Mouse (Mus musculus) stomach, postnatal 0 days (tissue): ENCODE measurements around the gene Pate4. TPM values are rescaled to one million over a fixed set of nuclear protein-coding genes. Genes with fewer than 3 reads are reported as not detected.

ENCODE experiments used
- ATAC-seq: fragments of 200-750 bp; cut with Nextera tagmentation; 2 replicates; pipeline ENCODE4 v1.8.0; 2017; ENCODE audit not compliant: low FRiP score, low TSS enrichment
- DNase-seq: peaks from one replicate; pipeline ENCODE4 v3.0.0-alpha.2; 2016; ENCODE audit warnings: low spot score
- H3K27ac ChIP-seq: fragments of 300-500 bp; sonication (generic); replicated peaks from 2 replicates; pipeline ENCODE4 v1.5.1; 2014; ENCODE audit warnings: mild to moderate bottlenecking, control low read depth
- H3K27me3 ChIP-seq: fragments of 300-500 bp; sonication (generic); 2 replicates; pipeline ENCODE4 v1.6.1; 2014; ENCODE audit warnings: low read length; ENCODE audit not compliant: control insufficient read depth, insufficient read depth
- H3K36me3 ChIP-seq: fragments of 300-500 bp; sonication (generic); 2 replicates; pipeline ENCODE4 v1.6.1; 2014; ENCODE audit warnings: low read length, mixed read lengths; ENCODE audit not compliant: control insufficient read depth, insufficient read depth
- H3K4me1 ChIP-seq: fragments of 300-500 bp; sonication (generic); replicated peaks from 2 replicates; pipeline ENCODE4 v1.6.1; 2014; ENCODE audit warnings: antibody characterized with exemption; ENCODE audit not compliant: control insufficient read depth, insufficient read depth
- H3K4me2 ChIP-seq: fragments of 300-500 bp; sonication (generic); replicated peaks from 2 replicates; pipeline ENCODE4 v1.6.1; 2014; ENCODE audit warnings: low read depth, mild to moderate bottlenecking, control low read depth, moderate library complexity
- H3K4me3 ChIP-seq: fragments of 300-500 bp; sonication (generic); 2 replicates; pipeline ENCODE4 v1.5.1; 2014; ENCODE audit warnings: low read depth, low read length, control low read depth
- H3K9ac ChIP-seq: fragments of 300-500 bp; sonication (generic); 2 replicates; pipeline ENCODE4 v1.6.1; 2014; ENCODE audit warnings: mild to moderate bottlenecking, low read length, control low read depth, mixed read lengths
- H3K9me3 ChIP-seq: fragments of 300-500 bp; sonication (generic); 2 replicates; pipeline ENCODE4 v1.6.1; 2016; ENCODE audit warnings: low read length; ENCODE audit not compliant: control insufficient read depth
- CTCF ChIP-seq: IDR thresholded peaks from 2 replicates; pipeline ENCODE4 v1.5.1; 2016; ENCODE audit warnings: antibody characterized with exemption, low read depth, mild to moderate bottlenecking, moderate library complexity
- EP300 ChIP-seq: optimal IDR thresholded peaks from 2 replicates; pipeline ENCODE3; 2016; ENCODE audit warnings: antibody characterized with exemption
- WGBS: fragments of 180-500 bp; shearing (Covaris S2); extraction: QIAGEN DNeasy Blood & Tissue Kit; methylation state at CpG from one replicate; pipeline ENCODE4 v1.1.7; 2014; 5-methylcytosine and 5-hydroxymethylcytosine counted together
- polyA plus RNA-seq: library from polyadenylated mRNA; unstranded; fragments of >200 nt; fragmentation: Nextera tagmentation; extraction: Ambion mirVana; gene quantifications from 2 replicates; pipeline ENCODE4 v1.2.1, GENCODE M21; 2015

The Pate4 gene
- polyA plus RNA-seq, 1 experiment from 2014 or later: not detected

DNA sequence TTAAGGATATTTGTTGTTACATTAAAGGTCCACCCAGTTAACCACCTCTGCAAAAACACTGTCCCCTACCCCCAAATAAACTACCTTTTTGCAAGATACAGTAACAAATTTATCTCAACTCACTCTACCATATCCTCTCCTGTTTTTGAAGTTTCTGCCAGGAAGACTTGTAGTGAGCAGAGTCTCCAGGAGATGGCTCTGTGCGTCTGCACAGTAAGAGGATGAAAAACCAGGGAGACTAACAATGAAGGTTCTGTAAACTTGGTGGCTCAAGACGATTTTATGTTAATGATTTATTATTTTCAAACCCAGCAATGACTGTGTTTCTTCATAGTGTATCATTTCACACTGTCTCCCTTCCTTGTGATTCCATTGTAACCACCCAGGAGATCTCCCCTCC is 18.8 kb downstream of the Pate4 start:
- Histone ChIP-seq H3K4me1 (no peaks in the 10 kb centered on the region), H3K9me3 (no peaks in the 10 kb centered on the region), H3K27ac (no peak overlapping the region), H3K4me3 (no peak overlapping the region), H3K36me3 (no peaks in the 10 kb centered on the region), H3K9ac (no peak overlapping the region), H3K4me2 (no peak overlapping the region), H3K27me3 (no peaks in the 10 kb centered on the region)
- WGBS: 5% methylated on average over 2 of the region's 2 CpGs
- TF ChIP-seq EP300 (no peak), CTCF (peak; percentile 75)
- DNase-seq: no peak
- ATAC-seq: no peak

DNA sequence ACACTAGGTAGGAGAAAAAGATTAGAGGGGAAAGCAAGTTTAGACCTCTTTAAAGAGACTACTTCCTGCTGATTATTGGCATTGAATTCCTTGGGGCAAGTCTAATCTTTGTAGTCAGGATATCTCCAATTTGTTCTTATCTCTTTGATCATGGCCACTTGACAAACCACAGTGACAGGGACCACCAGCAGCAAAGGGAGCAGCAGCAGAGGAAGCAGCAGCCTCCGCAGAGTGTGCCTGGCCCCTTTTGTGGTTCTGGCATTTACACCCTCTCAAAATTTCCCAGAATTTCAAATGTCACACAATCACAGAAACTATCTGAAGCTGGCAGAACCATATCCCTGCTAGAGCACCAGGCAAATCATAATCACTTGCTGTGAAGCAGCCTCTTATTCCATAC is 24.1 kb downstream of the Pate4 start:
- Histone ChIP-seq H3K4me2 (no peak overlapping the region), H3K9ac (no peak overlapping the region), H3K27me3 (no peaks in the 10 kb centered on the region), H3K27ac (no peak overlapping the region), H3K9me3 (no peaks in the 10 kb centered on the region), H3K36me3 (no peaks in the 10 kb centered on the region), H3K4me3 (no peak overlapping the region), H3K4me1 (no peaks in the 10 kb centered on the region)
- 55% methylated on average over 1 of the region's 1 CpGs for WGBS
- TF ChIP-seq CTCF: no peak
- no peak for TF ChIP-seq EP300
- ATAC-seq (no peak), DNase-seq (no peak)

DNA sequence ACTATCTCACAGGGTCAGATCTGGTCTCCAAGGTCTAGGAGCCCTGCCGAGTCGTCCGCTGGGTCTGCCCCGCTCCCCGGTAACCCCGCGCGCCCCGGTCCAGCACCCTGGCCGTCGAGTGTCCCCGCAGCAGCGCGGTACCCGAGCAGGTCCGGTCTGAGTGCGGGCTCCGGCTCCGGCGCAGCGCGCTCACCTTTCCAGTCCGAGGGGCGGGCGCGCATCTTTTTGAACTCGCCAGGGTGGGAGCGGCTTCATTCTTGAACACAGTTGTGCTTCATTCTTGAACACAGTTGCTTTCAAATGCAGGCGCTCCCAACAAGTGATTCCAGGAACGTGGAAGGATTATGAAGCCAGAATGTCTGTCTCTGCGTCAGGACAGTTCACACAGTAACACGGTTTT is 37.3 kb downstream of the Pate4 start:
- ATAC-seq: no peak
- 3% methylated on average over 32 of the region's 32 CpGs for WGBS
- H3K27me3 ChIP-seq: no peaks in the 10 kb centered on the region

DNA sequence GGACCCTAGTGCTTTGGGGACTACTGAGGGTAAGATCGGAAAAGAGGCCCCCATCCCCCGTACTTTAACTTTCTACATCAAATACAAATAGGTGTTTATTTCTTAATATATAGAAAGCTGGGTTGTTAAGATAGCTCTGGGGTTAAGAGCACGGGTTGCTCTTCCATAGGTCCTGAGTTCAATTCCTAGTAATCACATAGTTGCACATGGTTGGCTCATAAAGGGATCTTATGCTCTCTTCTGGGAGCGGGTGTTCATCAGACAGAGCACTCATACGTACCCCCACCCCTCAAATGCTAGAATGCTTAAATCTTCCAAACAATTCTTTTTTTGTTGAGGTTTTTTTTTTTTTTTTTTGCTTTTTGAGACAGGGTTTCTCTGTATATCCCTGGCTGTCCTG is 41.1 kb downstream of the Pate4 start:
- 14% methylated on average over 5 of the region's 5 CpGs for WGBS
- ATAC-seq (no peak), DNase-seq (no peak)
- no peak for TF ChIP-seq EP300
- no peak for TF ChIP-seq CTCF
- H3K9ac ChIP-seq: no peak overlapping the region
- peak overlapping the region; percentile 80 for H3K4me3 ChIP-seq
- H3K4me1 ChIP-seq: no peaks in the 10 kb centered on the region
- H3K27ac ChIP-seq: no peak overlapping the region
- no peaks in the 10 kb centered on the region for H3K9me3 ChIP-seq
- H3K36me3 ChIP-seq: no peaks in the 10 kb centered on the region
- H3K4me2 ChIP-seq: peak overlapping the region; percentile 90
- H3K27me3 ChIP-seq: no peaks in the 10 kb centered on the region

More for the DNA sequence above, 37.3 kb downstream of the Pate4 start:
- Histone ChIP-seq H3K9me3 (no peaks in the 10 kb centered on the region), H3K27ac (no peak overlapping the region), H3K4me1 (no peaks in the 10 kb centered on the region), H3K36me3 (no peaks in the 10 kb centered on the region), H3K9ac (0 out of 2 replicates have a peak overlapping the region, but pooled peaks have one; percentile 31), H3K4me3 (no peak overlapping the region), H3K4me2 (no peak overlapping the region)
- TF ChIP-seq EP300 (no peak), CTCF (no peak)
- no peak for DNase-seq

DNA sequence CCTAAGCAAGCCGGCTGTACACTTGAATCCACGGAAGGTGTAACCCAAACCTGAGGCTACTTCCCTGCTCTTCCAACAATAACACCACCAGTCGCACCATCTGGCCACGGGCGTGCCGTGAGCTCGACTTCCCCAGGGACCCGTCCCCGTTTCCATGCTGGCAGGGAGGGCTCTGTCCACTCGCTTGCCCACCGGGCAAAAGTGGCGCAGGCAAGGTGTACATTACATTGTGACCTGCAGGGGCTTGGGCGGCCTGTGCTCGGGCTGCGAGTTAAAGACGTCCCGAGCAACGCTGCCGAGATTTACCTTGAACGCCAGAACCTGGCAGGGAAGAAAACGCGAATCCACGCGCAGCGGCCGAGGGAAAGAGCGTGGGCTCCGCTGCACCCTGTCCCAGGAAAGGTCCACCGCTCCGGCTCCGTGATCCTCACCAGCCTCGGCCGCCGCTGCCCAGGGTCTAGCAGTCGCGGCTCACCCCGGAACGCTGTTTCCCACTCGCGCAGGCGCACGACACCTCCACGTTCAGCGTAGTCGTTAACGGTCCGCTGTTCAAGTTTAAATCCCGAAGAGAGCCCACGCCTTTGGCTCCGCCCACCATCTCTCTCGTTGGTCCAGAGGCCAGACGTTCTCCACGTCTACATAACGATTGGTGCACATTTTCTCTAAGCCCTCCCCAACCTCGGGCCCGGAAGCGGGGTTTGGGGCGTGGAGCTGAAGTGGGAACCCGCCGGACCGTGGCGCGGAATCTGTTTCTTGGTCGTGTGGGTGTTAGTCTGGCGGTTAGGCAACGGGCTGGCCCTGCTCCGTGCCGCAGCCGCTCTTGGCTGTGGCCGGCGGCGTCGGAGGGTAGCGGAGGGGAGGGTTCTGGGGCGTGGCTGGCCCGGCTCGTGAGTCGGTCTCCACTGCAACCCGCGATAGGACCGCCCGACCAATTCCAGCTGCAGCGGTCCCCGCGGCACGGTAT is 41.9 kb downstream of the Pate4 start, which contains the start of the genes Pate2 and Hyls1:
Gene Pate2 (plus strand): TSS at position 714 of the 964 bp plus-strand sequence.
Gene Hyls1 (minus strand): TSS at position 828 of the 964 bp plus-strand sequence.
- H3K9me3 ChIP-seq: no peaks in the 10 kb centered on the region
- peak within 1 kb of the TSS; percentile 80 for H3K4me3 ChIP-seq
- ATAC-seq: peak; percentile 99
- H3K4me2 ChIP-seq: peak within 1 kb of the TSS; percentile 90
- peak; percentile 94 for DNase-seq
- WGBS: under 1% methylated on average over 86 of the region's 86 CpGs
- no peaks in the 10 kb centered on the region for H3K36me3 ChIP-seq
- H3K27me3 ChIP-seq: no peaks in the 10 kb centered on the region
- peak within 1 kb of the TSS; percentile 76 for H3K27ac ChIP-seq
- H3K4me1 ChIP-seq: no peaks in the 10 kb centered on the region
- H3K9ac ChIP-seq: peak within 1 kb of the TSS; percentile 73
- TF ChIP-seq CTCF: peak; percentile 47
- TF ChIP-seq EP300: no peak

DNA sequence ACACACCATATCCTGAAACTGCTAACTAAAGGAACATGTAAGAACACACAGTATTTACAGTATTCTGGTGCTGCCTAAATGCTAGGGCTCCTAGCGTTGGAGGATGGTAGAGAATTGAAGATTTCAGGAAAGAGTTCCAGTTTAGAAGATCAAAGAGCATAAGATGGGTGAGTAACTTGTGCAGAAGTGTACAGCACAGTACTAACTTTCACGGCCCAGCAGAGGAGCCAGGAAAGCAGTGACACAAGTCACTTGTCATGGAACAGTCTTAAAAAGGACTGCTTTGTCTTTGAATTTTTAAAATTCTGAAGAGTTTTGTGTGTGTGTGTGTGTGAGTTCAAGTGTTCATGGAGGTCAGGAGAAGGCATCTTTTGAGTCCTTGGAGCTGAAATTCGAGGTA is 43.7 kb downstream of the Pate4 start:
- TF ChIP-seq CTCF: no peak
- no peak for TF ChIP-seq EP300
- no peaks in the 10 kb centered on the region for H3K27me3 ChIP-seq
- no peak for DNase-seq
- no peaks in the 10 kb centered on the region for H3K4me1 ChIP-seq
- WGBS: 83% methylated on average over 3 of the region's 3 CpGs
- no peak overlapping the region for H3K4me3 ChIP-seq
- no peaks in the 10 kb centered on the region for H3K36me3 ChIP-seq
- H3K9me3 ChIP-seq: no peaks in the 10 kb centered on the region
- no peak overlapping the region for H3K27ac ChIP-seq
- ATAC-seq: no peak
- no peak overlapping the region for H3K9ac ChIP-seq
- H3K4me2 ChIP-seq: no peak overlapping the region
